Mouse (Mus musculus): ENCODE results near the gene 1700069L16Rik. TPM values are rescaled to one million over a fixed set of nuclear protein-coding genes. Genes with fewer than 3 reads are reported as not detected.
A peak's percentile ranks its signal among the peaks of the same experiment; 100 is the strongest.

1700069L16Rik gene
- total RNA-seq (2021) (not detected), polyA plus RNA-seq (2012; rRNA removed) (not detected in 2 replicates)
- long read RNA-seq = 0 reads

GRCm38 (mm10) chr5:113724446-113724845, at the start of gene 1700069L16Rik:
Gene 1700069L16Rik, minus strand, starts transcription at chr5:113724772.
- Histone ChIP-seq H3K79me2 (replicated peaks; ENCODE audit: control insufficient read depth, insufficient read depth, low read length) (no peaks in the 10 kb centered on the region), H3K4me3 (no peak within 1 kb of the TSS), H3K27ac (no peak within 1 kb of the TSS), H3K36me3 (ENCODE audit: control insufficient read depth, insufficient read depth, low read length) (no peaks in the 10 kb centered on the region), H3K27me3 (ENCODE audit: control insufficient read depth, insufficient read depth, low read length) (no peaks in the 10 kb centered on the region), H3K4me1 (ENCODE audit: control insufficient read depth, insufficient read depth, low read length) (no peaks in the 10 kb centered on the region), H3K9ac (ENCODE audit: low read depth, low read length) (no peak within 1 kb of the TSS)
- DNase-seq = peak; percentile 79 to 87
- TF ChIP-seq CTCF (IDR thresholded peaks at IDR 0.05) (peak; percentile 95), EP300 (IDR thresholded peaks at IDR 0.05; ENCODE audit: insufficient read depth, low read depth, low read length) (peak; percentile 69; the same call in 1 of the 2 replicates), POLR2A (IDR thresholded peaks at IDR 0.05; ENCODE audit: insufficient read depth, low read depth, low read length) (no peak)
- intact Hi-C loops (cut with DNase I) = loop anchor here (1.0 to 5.0 kb wide), 4 partner anchors 52 to 358 kb away; no protein-coding TSS in a partner anchor
- WGBS = 6% methylated on average over 15 of the region's 15 CpGs

- no peak overlapping the region for H3K9ac ChIP-seq (ENCODE audit: low read depth, low read length)
- WGBS = under 1% methylated on average over 7 of the region's 7 CpGs
- peak overlapping the region; percentile 82 for H3K27ac ChIP-seq
- H3K36me3 ChIP-seq (ENCODE audit: control insufficient read depth, insufficient read depth, low read length) = no peaks in the 10 kb centered on the region
- no peaks in the 10 kb centered on the region for H3K4me1 ChIP-seq (ENCODE audit: control insufficient read depth, insufficient read depth, low read length)
- DNase-seq = peak; percentile 86 to 91
- no peaks in the 10 kb centered on the region for H3K27me3 ChIP-seq (ENCODE audit: control insufficient read depth, insufficient read depth, low read length)
- TF ChIP-seq POLR2A (IDR thresholded peaks at IDR 0.05; ENCODE audit: insufficient read depth, low read depth, low read length) = no peak
- peak; percentile 83 for TF ChIP-seq EP300 (IDR thresholded peaks at IDR 0.05; ENCODE audit: insufficient read depth, low read depth, low read length)
- TF ChIP-seq CTCF (IDR thresholded peaks at IDR 0.05) = peak; percentile 97
- peaks cover 9% of the 10 kb centered on the region for H3K79me2 ChIP-seq (replicated peaks; ENCODE audit: control insufficient read depth, insufficient read depth, low read length)
- H3K4me3 ChIP-seq = peak overlapping the region; percentile 96
- intact Hi-C loops (cut with DNase I) = loop anchor here (1.0 to 5.0 kb wide), 4 partner anchors 42 to 669 kb away; partner anchors contain the start of genes Mmab, Mvk and Ssh1
These were observed 49.1 kb upstream of the 1700069L16Rik start for GRCm38 (mm10) chr5:113773664-113774063.

GRCm38 (mm10) chr5:113772905-113773519, 48.4 kb upstream of the 1700069L16Rik start:
- peak overlapping the region; percentile 96 for H3K4me3 ChIP-seq
- H3K9ac ChIP-seq (ENCODE audit: low read depth, low read length) = peak overlapping the region; percentile 86
- no peak for DNase-seq
- TF ChIP-seq CTCF (IDR thresholded peaks at IDR 0.05) (no peak), POLR2A (IDR thresholded peaks at IDR 0.05; ENCODE audit: insufficient read depth, low read depth, low read length) (no peak), EP300 (IDR thresholded peaks at IDR 0.05; ENCODE audit: insufficient read depth, low read depth, low read length) (no peak)
- no peaks in the 10 kb centered on the region for H3K4me1 ChIP-seq (ENCODE audit: control insufficient read depth, insufficient read depth, low read length)
- no peaks in the 10 kb centered on the region for H3K36me3 ChIP-seq (ENCODE audit: control insufficient read depth, insufficient read depth, low read length)
- no peaks in the 10 kb centered on the region for H3K27me3 ChIP-seq (ENCODE audit: control insufficient read depth, insufficient read depth, low read length)
- under 1% methylated on average over 21 of the region's 38 CpGs for WGBS
- peaks cover 12% of the 10 kb centered on the region for H3K79me2 ChIP-seq (replicated peaks; ENCODE audit: control insufficient read depth, insufficient read depth, low read length)
- intact Hi-C loops (cut with DNase I) = loop anchor here (5.0 kb wide), 3 partner anchors 179 to 669 kb away; partner anchors contain the start of genes Mmab, Mvk and Ssh1
- H3K27ac ChIP-seq = peak overlapping the region; percentile 82

- no peaks in the 10 kb centered on the region for H3K27me3 ChIP-seq (ENCODE audit: control insufficient read depth, insufficient read depth, low read length)
- peaks cover 13% of the 10 kb centered on the region for H3K79me2 ChIP-seq (replicated peaks; ENCODE audit: control insufficient read depth, insufficient read depth, low read length)
- no peaks in the 10 kb centered on the region for H3K36me3 ChIP-seq (ENCODE audit: control insufficient read depth, insufficient read depth, low read length)
- DNase-seq = peak; percentile 97 to 98
- intact Hi-C loops (cut with DNase I) = loop anchor here (5.0 kb wide), 3 partner anchors 180 to 670 kb away; partner anchors contain the start of genes Mmab, Mvk and Ssh1
- peak within 1 kb of the TSS; percentile 91 for H3K9ac ChIP-seq (ENCODE audit: low read depth, low read length)
- WGBS = under 1% methylated on average over 48 of the region's 49 CpGs
- TF ChIP-seq POLR2A (IDR thresholded peaks at IDR 0.05; ENCODE audit: insufficient read depth, low read depth, low read length) (peak; percentile 64), CTCF (IDR thresholded peaks at IDR 0.05) (no peak), EP300 (IDR thresholded peaks at IDR 0.05; ENCODE audit: insufficient read depth, low read depth, low read length) (peak; percentile 71; the same call in 1 of the 2 replicates)
- no peaks in the 10 kb centered on the region for H3K4me1 ChIP-seq (ENCODE audit: control insufficient read depth, insufficient read depth, low read length)
- H3K27ac ChIP-seq = peak within 1 kb of the TSS; percentile 100
- peak within 1 kb of the TSS; percentile 96 for H3K4me3 ChIP-seq
These were observed 47.9 kb upstream of the 1700069L16Rik start, which contains the start of the genes Sart3 and Iscu for GRCm38 (mm10) chr5:113772450-113772895. Gene Sart3, minus strand, starts transcription at chr5:113772510. Gene Iscu, plus strand, starts transcription at chr5:113772748.

GRCm38 (mm10) chr5:113771213-113772162, 46.9 kb upstream of the 1700069L16Rik start:
- Histone ChIP-seq H3K4me3 (peak overlapping the region; percentile 96), H3K27me3 (ENCODE audit: control insufficient read depth, insufficient read depth, low read length) (no peaks in the 10 kb centered on the region), H3K27ac (peak overlapping the region; percentile 100), H3K4me1 (ENCODE audit: control insufficient read depth, insufficient read depth, low read length) (no peaks in the 10 kb centered on the region), H3K79me2 (replicated peaks; ENCODE audit: control insufficient read depth, insufficient read depth, low read length) (peaks cover 13% of the 10 kb centered on the region), H3K9ac (ENCODE audit: low read depth, low read length) (peak overlapping the region; percentile 91), H3K36me3 (ENCODE audit: control insufficient read depth, insufficient read depth, low read length) (no peaks in the 10 kb centered on the region)
- WGBS = under 1% methylated on average over 96 of the region's 97 CpGs
- intact Hi-C loops (cut with DNase I) = loop anchor here (2.0 to 5.0 kb wide), 4 partner anchors 35 to 671 kb away; partner anchors contain the start of genes Mmab, Mvk and Ssh1
- peak; percentile 54; the same call in 1 of the 2 replicates for TF ChIP-seq EP300 (IDR thresholded peaks at IDR 0.05; ENCODE audit: insufficient read depth, low read depth, low read length)
- TF ChIP-seq CTCF (IDR thresholded peaks at IDR 0.05) = no peak
- TF ChIP-seq POLR2A (IDR thresholded peaks at IDR 0.05; ENCODE audit: insufficient read depth, low read depth, low read length) = peak; percentile 53
- DNase-seq = peak; percentile 89 to 91
